Mouse (Mus musculus) right cerebral cortex, postnatal 25 days (tissue): ENCODE measurements around the gene Jph4.

ENCODE experiments used
- DNase-seq: peaks from one replicate; pipeline ENCODE4 v3.0.0; 2022

Jph4 gene

DNA sequence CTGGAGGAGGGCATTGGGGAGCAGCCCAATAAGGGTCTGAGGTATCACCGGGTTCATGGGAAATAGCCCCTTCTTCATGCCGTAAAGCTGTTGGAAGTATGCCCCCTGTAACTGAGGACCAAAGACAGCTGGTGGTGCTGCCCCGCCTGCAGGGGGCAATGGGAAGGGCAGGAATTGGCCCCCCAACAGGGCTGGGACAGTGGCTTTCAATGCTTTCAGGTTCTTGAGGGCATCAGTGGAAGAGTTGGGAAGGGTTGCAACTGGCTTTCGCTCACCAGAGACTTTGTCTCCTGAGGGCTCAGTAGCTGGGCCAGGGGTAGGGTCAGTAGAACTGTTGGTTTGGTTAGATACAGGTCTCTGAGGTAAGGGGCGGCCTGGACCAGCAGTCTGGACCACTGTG, 53.6 kb downstream of the Jph4 start:
- DNase-seq: no peak

DNA sequence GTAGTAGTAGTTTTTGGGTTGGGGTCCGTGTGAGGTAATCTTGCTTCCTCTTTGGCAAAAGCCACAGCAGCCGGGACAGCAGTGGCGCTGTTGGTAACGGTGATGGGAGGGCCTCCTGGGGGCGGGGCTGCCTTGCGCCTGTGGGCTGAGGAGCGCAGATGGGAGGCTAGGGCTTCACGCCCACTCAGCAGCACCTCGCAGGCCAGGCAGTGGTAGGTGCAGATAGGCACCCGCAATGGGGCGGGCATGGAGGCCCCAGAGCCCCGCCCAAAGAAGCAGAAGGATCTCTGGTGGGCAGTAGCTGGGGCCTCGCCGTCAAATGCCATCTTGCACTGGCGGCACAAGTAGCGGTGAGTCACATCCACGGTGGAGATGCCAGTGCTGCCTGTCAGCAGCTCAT, 54.1 kb downstream of the Jph4 start:
- no peak for DNase-seq

DNA sequence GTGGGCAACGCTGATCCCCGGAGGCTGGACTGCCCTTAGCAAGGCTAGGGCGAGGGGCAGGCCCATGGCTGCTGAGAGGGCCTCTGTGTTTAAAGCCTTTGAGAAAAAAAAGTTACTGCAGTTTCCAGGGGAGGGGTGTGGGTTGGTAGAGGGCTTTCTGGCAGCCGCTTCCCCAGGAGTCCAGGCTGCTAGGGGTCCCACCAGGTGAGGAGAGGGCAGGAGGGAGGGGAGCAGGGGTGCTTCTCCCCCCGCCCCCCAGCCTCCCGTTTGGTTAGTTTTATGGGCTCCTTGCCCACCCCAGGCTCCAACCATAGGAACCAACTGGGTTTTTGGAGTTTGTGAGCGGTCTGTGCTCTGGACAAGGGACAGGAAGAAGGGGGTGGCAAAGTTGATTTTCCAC, 54.9 kb downstream of the Jph4 start:
- no peak for DNase-seq

DNA sequence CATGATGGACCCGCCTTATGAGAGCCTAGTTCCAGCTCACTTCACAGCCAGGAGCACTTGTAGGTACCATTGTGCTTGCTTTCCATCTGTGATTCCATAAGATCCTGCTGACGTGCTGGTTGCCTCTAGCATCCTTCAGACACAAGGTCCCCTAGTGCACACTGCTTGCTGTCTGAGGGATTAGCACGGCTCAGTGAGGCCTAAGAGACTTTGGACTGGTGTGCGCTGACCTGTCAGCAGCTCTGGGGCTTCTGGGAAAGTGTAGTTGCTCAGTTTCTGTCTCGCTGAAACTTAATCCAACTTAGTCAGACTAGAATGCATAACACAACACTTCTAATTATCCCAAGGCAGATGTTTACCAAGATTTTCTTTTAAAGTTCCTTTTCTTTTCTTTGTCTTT, 56.8 kb downstream of the Jph4 start:
- DNase-seq: no peak

DNA sequence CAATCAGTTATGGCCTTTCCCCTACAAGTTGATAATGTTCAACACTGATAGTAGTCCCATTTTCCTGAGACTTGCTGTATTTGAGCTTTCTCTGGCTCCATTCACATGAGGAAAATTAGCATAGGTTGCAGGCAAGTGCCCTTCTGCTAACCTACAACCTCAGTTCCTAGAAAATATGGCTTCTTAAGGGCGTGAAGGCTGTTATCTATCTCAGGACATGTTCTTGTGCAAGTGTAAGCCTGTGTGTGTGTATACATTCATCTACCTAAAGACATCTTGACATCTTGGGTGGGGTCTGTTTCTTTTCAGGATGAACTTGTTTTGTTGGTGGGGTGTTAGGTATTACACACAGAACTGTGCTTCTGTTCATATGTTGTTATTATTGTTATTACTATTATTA, 57.7 kb downstream of the Jph4 start:
- no peak for DNase-seq
